Mouse (Mus musculus) lung, postnatal 0 days (tissue): Measurements from ENCODE around the gene Sgip1. TPM values are rescaled to one million over a fixed set of nuclear protein-coding genes. Genes with fewer than 3 reads are reported as not detected.

Experiments
- ATAC-seq: fragments of 200-750 bp; cut with Nextera tagmentation; 2 replicates; pipeline ENCODE4 v1.8.0; 2017; ENCODE audit warnings: moderate library complexity
- DNase-seq: peaks from one replicate; pipeline ENCODE4 v3.0.0-alpha.2; 2016; ENCODE audit warnings: low spot score
- H3K27ac ChIP-seq: fragments of 300-500 bp; sonication (generic); 2 replicates; pipeline ENCODE4 v1.5.1; 2014; ENCODE audit warnings: antibody characterized with exemption, mild to moderate bottlenecking, low read length, mixed read lengths
- H3K27me3 ChIP-seq: fragments of 300-500 bp; sonication (generic); replicated peaks from 2 replicates; pipeline ENCODE4 v1.6.1; 2014; ENCODE audit warnings: low read length, mixed read lengths; ENCODE audit not compliant: insufficient read depth
- H3K36me3 ChIP-seq: fragments of 300-500 bp; sonication (generic); 2 replicates; pipeline ENCODE4 v1.6.1; 2014; ENCODE audit warnings: low read length, mixed read lengths; ENCODE audit not compliant: insufficient read depth
- H3K4me1 ChIP-seq: fragments of 300-500 bp; sonication (generic); 2 replicates; pipeline ENCODE4 v1.6.1; 2014; ENCODE audit warnings: antibody characterized with exemption, low read depth, low read length, mixed read lengths; ENCODE audit not compliant: insufficient read depth
- H3K4me2 ChIP-seq: fragments of 300-500 bp; sonication (generic); replicated peaks from 2 replicates; pipeline ENCODE4 v1.6.1; 2014; ENCODE audit warnings: low read depth, mild to moderate bottlenecking, low read length, moderate library complexity, mixed read lengths
- H3K4me3 ChIP-seq: fragments of 300-500 bp; sonication (generic); 2 replicates; pipeline ENCODE4 v1.5.1; 2014; ENCODE audit warnings: low read depth, low read length
- H3K9ac ChIP-seq: fragments of 300-500 bp; sonication (generic); replicated peaks from 2 replicates; pipeline ENCODE4 v1.6.1; 2014; ENCODE audit warnings: low read depth, mild to moderate bottlenecking
- H3K9me3 ChIP-seq: fragments of 300-500 bp; sonication (generic); 2 replicates; pipeline ENCODE4 v1.6.1; 2016; ENCODE audit warnings: low read length, mixed read lengths
- CTCF ChIP-seq: IDR thresholded peaks from 2 replicates; pipeline ENCODE4 v1.5.1; 2016; ENCODE audit warnings: antibody characterized with exemption, mild to moderate bottlenecking
- EP300 ChIP-seq: IDR thresholded peaks from 2 replicates; pipeline ENCODE4 v1.6.1; 2016; ENCODE audit warnings: antibody characterized with exemption, mild to moderate bottlenecking, control low read depth
- WGBS: fragments of 180-500 bp; shearing (Covaris S2); extraction: QIAGEN DNeasy Blood & Tissue Kit; methylation state at CpG from one replicate; pipeline ENCODE4 v1.1.7; 2014; 5-methylcytosine and 5-hydroxymethylcytosine counted together
- polyA plus RNA-seq: library from polyadenylated mRNA; unstranded; fragments of >200 nt; fragmentation: Nextera tagmentation; extraction: Ambion mirVana; gene quantifications from 2 replicates; pipeline ENCODE4 v1.2.1, GENCODE M21; 2015

Sgip1 gene
- polyA plus RNA-seq, 1 experiment from 2014 or later, result 7.8 TPM

GRCm38 (mm10) chr4:102990016-102990415 is 248.9 kb downstream of the Sgip1 start:
- WGBS, result 73% methylated on average over 4 of the region's 4 CpGs
- Histone ChIP-seq H3K4me3 (no peak overlapping the region), H3K27me3 (no peaks in the 10 kb centered on the region), H3K36me3 (no peaks in the 10 kb centered on the region), H3K4me1 (no peaks in the 10 kb centered on the region), H3K9me3 (no peaks in the 10 kb centered on the region), H3K4me2 (no peak overlapping the region), H3K9ac (no peak overlapping the region), H3K27ac (no peak overlapping the region)
- no peak for DNase-seq
- TF ChIP-seq EP300, result no peak
- no peak for TF ChIP-seq CTCF
- ATAC-seq, result no peak

DNA sequence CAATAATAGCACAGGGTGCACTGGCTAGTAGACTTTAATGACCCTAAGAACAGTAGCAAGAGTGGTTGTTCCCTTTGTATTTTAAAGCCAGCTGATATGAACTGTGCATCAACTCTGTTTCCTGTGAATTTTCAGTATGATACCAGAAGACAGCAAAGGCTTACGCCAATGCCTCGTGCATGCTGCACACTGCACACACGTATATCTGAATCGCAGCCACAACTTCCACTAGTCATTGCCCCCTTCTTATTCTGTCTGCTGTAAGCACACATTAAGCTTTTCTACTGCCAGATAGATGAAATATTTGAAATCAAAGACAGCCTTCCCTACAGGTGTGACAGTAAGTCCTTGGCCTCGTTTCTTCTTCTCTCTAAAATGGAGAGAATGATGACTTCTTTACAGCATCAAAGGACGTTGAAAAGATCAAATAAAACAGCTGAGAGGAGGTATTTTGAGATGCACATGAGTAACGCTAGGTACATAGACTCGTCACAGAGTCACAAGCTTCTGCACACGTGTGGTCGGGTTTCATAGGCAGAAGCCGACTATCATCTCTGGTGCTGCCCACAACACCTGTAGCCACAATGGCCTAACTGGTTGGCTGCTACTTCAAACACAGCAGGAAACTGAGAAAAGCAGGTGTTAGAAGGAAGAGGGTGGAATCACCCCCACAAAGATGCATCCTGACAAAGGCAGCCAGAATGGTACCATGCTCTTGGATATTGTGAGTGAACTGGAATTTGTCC is 249.7 kb downstream of the Sgip1 start:
- 70% methylated on average over 11 of the region's 11 CpGs for WGBS
- no peak overlapping the region for H3K4me2 ChIP-seq
- ATAC-seq, result no peak
- H3K4me1 ChIP-seq, result no peaks in the 10 kb centered on the region
- H3K27ac ChIP-seq, result no peak overlapping the region
- no peaks in the 10 kb centered on the region for H3K9me3 ChIP-seq
- DNase-seq, result no peak
- H3K36me3 ChIP-seq, result no peaks in the 10 kb centered on the region
- H3K4me3 ChIP-seq, result no peak overlapping the region
- no peak for TF ChIP-seq CTCF
- H3K27me3 ChIP-seq, result no peaks in the 10 kb centered on the region
- no peak overlapping the region for H3K9ac ChIP-seq

DNA sequence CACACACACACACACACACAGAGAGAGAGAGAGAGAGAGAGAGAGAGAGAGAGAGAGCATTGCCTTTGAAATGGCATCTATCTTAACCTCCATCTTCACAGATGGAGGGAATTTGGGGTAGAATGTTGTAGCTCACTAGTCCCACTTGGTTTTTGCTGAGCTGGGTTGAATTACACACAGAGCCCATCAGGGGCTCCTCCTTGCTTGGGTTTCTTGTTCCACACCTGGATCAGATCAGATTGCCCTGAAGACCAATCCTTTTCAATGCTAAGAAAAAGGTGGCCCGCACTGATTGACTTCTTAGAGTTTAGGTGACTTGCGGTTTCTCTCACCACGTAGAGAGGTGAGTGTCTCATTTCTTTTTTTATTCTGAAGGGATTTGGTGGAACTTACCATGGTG is 250.6 kb downstream of the Sgip1 start:
- Histone ChIP-seq H3K27me3 (no peaks in the 10 kb centered on the region), H3K9ac (no peak overlapping the region), H3K4me3 (no peak overlapping the region), H3K4me1 (no peaks in the 10 kb centered on the region), H3K36me3 (no peaks in the 10 kb centered on the region), H3K4me2 (no peak overlapping the region), H3K9me3 (no peaks in the 10 kb centered on the region), H3K27ac (no peak overlapping the region)
- ATAC-seq, result no peak
- WGBS, result 90% methylated on average over 3 of the region's 3 CpGs
- TF ChIP-seq CTCF, result no peak
- no peak for DNase-seq

GRCm38 (mm10) chr4:103004681-103005080 is 263.6 kb downstream of the Sgip1 start:
- no peak overlapping the region for H3K9ac ChIP-seq
- H3K36me3 ChIP-seq, result no peaks in the 10 kb centered on the region
- H3K4me1 ChIP-seq, result no peaks in the 10 kb centered on the region
- no peaks in the 10 kb centered on the region for H3K9me3 ChIP-seq
- ATAC-seq (no peak), DNase-seq (no peak)
- H3K27me3 ChIP-seq, result no peaks in the 10 kb centered on the region
- H3K4me3 ChIP-seq, result no peak overlapping the region
- no peak overlapping the region for H3K4me2 ChIP-seq
- TF ChIP-seq CTCF (no peak), EP300 (no peak)
- no peak overlapping the region for H3K27ac ChIP-seq
- 82% methylated on average over 4 of the region's 4 CpGs for WGBS

- WGBS, result 67% methylated on average over 15 of the region's 15 CpGs
- TF ChIP-seq EP300, result no peak
- TF ChIP-seq CTCF, result no peak
- H3K4me3 ChIP-seq, result no peak overlapping the region
- no peak overlapping the region for H3K27ac ChIP-seq
- H3K9ac ChIP-seq, result no peak overlapping the region
- H3K36me3 ChIP-seq, result no peaks in the 10 kb centered on the region
- no peak for ATAC-seq
- H3K4me2 ChIP-seq, result no peak overlapping the region
- DNase-seq, result no peak
- no peaks in the 10 kb centered on the region for H3K27me3 ChIP-seq
- H3K9me3 ChIP-seq, result no peaks in the 10 kb centered on the region
- no peaks in the 10 kb centered on the region for H3K4me1 ChIP-seq
These were observed 264.3 kb downstream of the Sgip1 start for GRCm38 (mm10) chr4:103005190-103005945.

DNA sequence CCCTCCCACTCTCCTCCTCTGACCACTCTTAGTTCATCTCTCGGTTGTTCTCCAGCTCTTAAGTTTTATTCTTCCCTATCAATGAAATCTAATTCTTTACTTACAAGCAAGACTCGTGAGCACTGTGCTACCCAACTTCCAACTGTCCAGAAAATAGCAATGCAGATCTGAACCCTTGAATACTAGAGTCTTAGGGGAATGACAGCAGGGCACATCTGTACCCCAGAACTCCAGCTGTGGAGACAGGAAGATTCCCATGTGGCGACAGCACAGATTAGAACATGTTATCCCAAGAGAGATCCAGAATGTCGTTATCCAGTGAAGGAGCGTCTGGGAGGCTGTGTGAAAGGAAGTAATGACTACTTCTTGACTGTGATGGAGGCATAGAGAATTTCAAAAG is 265.2 kb downstream of the Sgip1 start:
- H3K27ac ChIP-seq, result no peak overlapping the region
- no peaks in the 10 kb centered on the region for H3K9me3 ChIP-seq

More for the DNA sequence above, 265.2 kb downstream of the Sgip1 start:
- Histone ChIP-seq H3K4me1 (no peaks in the 10 kb centered on the region), H3K4me3 (no peak overlapping the region), H3K36me3 (no peaks in the 10 kb centered on the region), H3K4me2 (no peak overlapping the region), H3K9ac (no peak overlapping the region), H3K27me3 (no peaks in the 10 kb centered on the region)
- 69% methylated on average over 5 of the region's 5 CpGs for WGBS
- ATAC-seq (no peak), DNase-seq (no peak)
- TF ChIP-seq CTCF (no peak), EP300 (no peak)
